Mouse (Mus musculus) ES-E14 (cell line): ENCODE measurements at regions not wholly inside any gene's neighbourhood (a gene's known extent, or its start where the extent isn't known, plus 50 kb on each side); places are given as distances from the start of the nearest gene placed in this dataset.

Experiments used
- DNase-seq: peaks from one replicate; pipeline ENCODE4 v3.0.0-alpha.2; 2013; ENCODE audit warnings: low read depth, low spot score
- H3K27ac ChIP-seq: 2 replicates; pipeline ENCODE4 v1.5.1; 2012; ENCODE audit warnings: low read depth, mild to moderate bottlenecking, low read length, moderate library complexity, mixed read lengths; ENCODE audit not compliant: poor library complexity, insufficient read depth, severe bottlenecking
- H3K36me3 ChIP-seq: 2 replicates; pipeline ENCODE4 v1.6.1; 2012; ENCODE audit warnings: mild to moderate bottlenecking, low read length, moderate library complexity, mixed read lengths; ENCODE audit not compliant: control insufficient read depth, poor library complexity, insufficient read depth, severe bottlenecking
- H3K4me1 ChIP-seq, 2 experiments: fragments of 150-350 bp in 1 of 2; sonication (generic) in 1 of 2; 2 replicates each; pipeline ENCODE4 v1.6.1; 2012; ENCODE audit warnings: low read length in 2 of 2, mild to moderate bottlenecking in 1 of 2, mixed read lengths in 1 of 2; ENCODE audit not compliant: control insufficient read depth in 2 of 2, insufficient read depth in 2 of 2, poor library complexity in 1 of 2
- H3K4me3 ChIP-seq, 2 experiments: fragments of 150-350 bp in 1 of 2; sonication (generic) in 1 of 2; 2 replicates each; pipeline ENCODE4 v1.5.1; 2012; ENCODE audit warnings: low read length in 2 of 2, low read depth in 1 of 2, mild to moderate bottlenecking in 1 of 2, mixed read lengths in 1 of 2; ENCODE audit not compliant: insufficient read depth in 1 of 2, poor library complexity in 1 of 2, severe bottlenecking in 1 of 2
- H3K9ac ChIP-seq: 2 replicates; pipeline ENCODE4 v1.6.1; 2012; ENCODE audit warnings: low read depth, mild to moderate bottlenecking, low read length, mixed read lengths; ENCODE audit not compliant: poor library complexity, insufficient read depth, severe bottlenecking
- H3K9me3 ChIP-seq: fragments of 150-350 bp; sonication (generic); 2 replicates; pipeline ENCODE4 v1.6.1; 2012; ENCODE audit warnings: low read depth, mild to moderate bottlenecking, low read length; ENCODE audit not compliant: control insufficient read depth, insufficient read depth
- CHD2 ChIP-seq: IDR thresholded peaks from 2 replicates; pipeline ENCODE4 v1.6.1; 2014; ENCODE audit warnings: mild to moderate bottlenecking, low read depth, low read length, inconsistent platforms
- HCFC1 ChIP-seq: IDR thresholded peaks from 2 replicates; pipeline ENCODE4 v1.6.1; 2012; ENCODE audit warnings: low read length, inconsistent platforms, borderline replicate concordance; ENCODE audit not compliant: insufficient read depth
- MAFK ChIP-seq: IDR thresholded peaks from 2 replicates; pipeline ENCODE4 v1.6.1; 2014; ENCODE audit warnings: mild to moderate bottlenecking, low read depth, low read length, inconsistent platforms; ENCODE audit not compliant: insufficient read depth
- ZC3H11A ChIP-seq: IDR thresholded peaks from 2 replicates; pipeline ENCODE4 v1.6.1; 2012; ENCODE audit warnings: low read depth, mild to moderate bottlenecking, inconsistent platforms, low read length, borderline replicate concordance
- ZNF384 ChIP-seq: IDR thresholded peaks from 2 replicates; pipeline ENCODE4 v1.6.1; 2012; ENCODE audit warnings: low read depth, low read length, inconsistent platforms
- in situ Hi-C, 2 experiments: fragments of 600-800 bp; cut with MboI; formaldehyde crosslinking; loops; one replicate each; pipeline ENCODE4 v1.15.1; 2025; ENCODE audit warnings: low sequenced_read_pairs in 2 of 2, inconsistent platforms in 1 of 2; ENCODE audit not compliant: unreplicated experiment in 2 of 2

DNA sequence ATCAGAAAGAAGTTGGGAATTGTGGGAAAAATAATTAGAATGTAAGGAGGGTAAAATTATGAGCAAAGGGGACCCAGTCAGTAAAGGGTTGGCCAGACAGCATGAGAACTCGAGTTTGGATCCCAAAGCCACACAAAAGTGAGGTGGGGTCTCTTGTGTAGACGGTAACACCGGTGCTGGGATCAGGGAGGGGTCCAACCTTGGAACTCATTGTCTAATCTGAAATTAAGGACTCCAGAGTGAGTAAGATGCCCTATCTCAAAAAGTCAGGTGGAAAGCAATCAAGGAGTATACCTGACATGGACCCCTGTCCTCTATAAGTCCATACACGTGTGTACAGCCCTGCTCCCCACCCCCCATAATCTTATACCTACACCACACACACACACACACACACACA lies 165.2 kb upstream of the Irf2bp2 start:
- Histone ChIP-seq H3K4me3 (no peak overlapping the region), H3K36me3 (no peaks in the 10 kb centered on the region), H3K27ac (no peak overlapping the region), H3K4me1 (peaks cover 0 to 3% of the 10 kb centered on the region in 2 experiments; a peak in 2 of 4 replicates), H3K9me3 (no peaks in the 10 kb centered on the region), H3K9ac (no peak overlapping the region)
- in situ Hi-C loops: no loop called here
- TF ChIP-seq CHD2: no peak
- no peak for TF ChIP-seq ZNF384
- no peak for TF ChIP-seq MAFK
- TF ChIP-seq ZC3H11A: no peak
- no peak for TF ChIP-seq HCFC1
- no peak for DNase-seq

DNA sequence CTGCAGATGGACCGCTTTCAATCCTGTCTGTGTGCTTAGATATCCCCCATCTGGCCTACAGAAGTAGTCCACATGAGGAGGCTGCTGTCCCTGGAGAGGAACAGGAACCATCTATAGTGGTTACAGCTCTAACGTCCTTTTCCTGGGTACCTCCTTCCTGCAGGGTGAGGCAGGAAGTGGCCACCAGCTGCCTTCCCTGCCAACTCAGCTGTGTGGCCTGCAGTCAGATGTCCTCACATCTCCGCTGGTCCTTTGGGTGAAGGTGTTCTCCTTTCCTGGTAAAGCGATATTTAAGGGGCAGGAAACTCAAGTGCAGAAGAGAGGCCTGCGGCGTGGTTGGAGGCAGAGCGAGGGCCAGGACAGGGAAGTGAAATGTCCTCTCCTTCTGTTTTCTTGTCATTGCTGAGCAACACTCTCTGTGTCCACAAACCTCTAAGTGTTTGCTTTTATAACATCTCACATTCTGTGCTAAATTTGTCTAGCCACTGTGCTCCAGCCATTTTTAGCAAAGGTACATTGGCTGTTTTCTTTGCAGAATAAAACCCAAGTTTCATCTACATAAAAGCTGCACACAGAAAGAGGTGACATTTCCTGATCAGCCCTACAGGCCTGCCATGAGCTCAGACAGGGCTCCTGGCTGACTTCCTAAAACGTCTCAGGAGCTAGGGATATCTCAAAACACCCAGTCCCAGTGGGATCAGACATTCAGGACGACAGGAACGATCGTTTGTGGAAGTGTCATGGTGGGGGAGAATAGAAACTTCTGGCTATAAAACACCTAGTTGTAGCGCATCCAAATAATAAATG lies 164.4 kb upstream of the Irf2bp2 start:
- no peak for TF ChIP-seq ZNF384
- TF ChIP-seq ZC3H11A: no peak
- no peak for TF ChIP-seq CHD2
- no peak for TF ChIP-seq HCFC1
- TF ChIP-seq MAFK: no peak
- no peak overlapping the region for H3K4me3 ChIP-seq
- H3K27ac ChIP-seq: no peak overlapping the region
- no peak overlapping the region for H3K9ac ChIP-seq
- no peak for DNase-seq
- in situ Hi-C loops: no loop called here
- H3K4me1 ChIP-seq: peaks cover 0 to 3% of the 10 kb centered on the region in 2 experiments; a peak in 2 of 4 replicates
- no peaks in the 10 kb centered on the region for H3K36me3 ChIP-seq
- H3K9me3 ChIP-seq: no peaks in the 10 kb centered on the region

DNA sequence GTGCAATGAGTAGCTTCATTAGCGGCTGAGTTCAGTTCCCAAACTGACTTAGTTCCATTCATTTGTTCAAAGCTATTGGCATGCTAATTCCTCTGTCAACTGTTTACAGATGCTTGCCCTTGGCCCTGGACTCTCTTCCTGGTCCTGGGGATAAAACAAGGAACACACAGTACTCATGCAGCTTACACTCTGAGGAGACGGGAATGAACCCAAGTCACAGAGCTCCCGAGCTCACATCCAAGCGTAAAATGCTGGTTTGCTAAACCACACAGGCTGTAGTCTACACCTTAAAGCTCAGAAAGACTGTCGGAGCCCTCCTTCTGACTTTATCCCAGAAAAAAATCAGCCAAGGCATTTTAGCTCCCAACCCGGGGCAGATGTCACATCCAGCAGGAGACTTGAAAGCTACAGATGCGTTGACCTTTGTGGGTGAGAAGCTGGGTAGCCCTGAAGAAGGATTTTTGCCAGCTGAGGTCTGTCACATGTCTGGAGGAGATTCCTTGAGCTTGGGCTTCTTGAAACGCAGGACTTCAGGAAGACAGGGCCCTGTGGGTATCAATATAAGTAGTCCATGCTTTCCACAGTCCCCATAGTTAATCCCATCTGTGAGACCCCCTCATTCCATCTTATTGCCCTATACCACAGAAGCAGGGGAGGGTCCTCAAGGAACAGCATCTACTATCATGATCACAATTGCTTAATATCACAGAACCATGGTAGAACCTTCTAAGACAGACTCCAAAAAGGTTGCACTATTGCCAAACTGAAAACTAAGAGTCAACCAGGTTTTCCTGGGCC lies 162.7 kb upstream of the Irf2bp2 start:
- peaks cover 0 to 3% of the 10 kb centered on the region in 2 experiments; a peak in 2 of 4 replicates for H3K4me1 ChIP-seq
- H3K9ac ChIP-seq: no peak overlapping the region
- TF ChIP-seq ZC3H11A: no peak
- no peak for TF ChIP-seq MAFK
- TF ChIP-seq HCFC1: no peak
- TF ChIP-seq CHD2: no peak
- TF ChIP-seq ZNF384: no peak
- no peak overlapping the region for H3K27ac ChIP-seq
- no peak overlapping the region for H3K4me3 ChIP-seq
- no peaks in the 10 kb centered on the region for H3K9me3 ChIP-seq
- DNase-seq: peak; percentile 22
- no peaks in the 10 kb centered on the region for H3K36me3 ChIP-seq
- in situ Hi-C loops: no loop called here

DNA sequence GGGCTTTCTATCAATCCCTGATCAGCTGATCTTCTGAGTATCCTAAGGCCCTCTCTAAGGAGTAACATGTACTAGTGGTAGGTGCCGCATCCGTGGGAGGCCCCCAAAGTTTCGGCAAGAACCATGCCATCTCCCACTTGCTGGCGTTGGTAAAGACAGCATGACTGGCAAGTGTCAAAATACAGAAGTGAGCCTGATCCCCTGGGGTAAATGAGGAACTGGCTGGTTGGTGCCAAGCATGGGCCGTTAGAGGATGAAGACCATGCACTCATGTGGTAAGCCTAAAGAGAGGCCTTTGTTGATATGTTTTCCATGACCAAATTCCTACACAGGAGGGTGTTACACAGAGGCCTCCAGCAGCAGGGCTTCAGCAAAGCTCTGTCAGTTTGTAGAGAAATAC lies 161.9 kb upstream of the Irf2bp2 start:
- H3K36me3 ChIP-seq: no peaks in the 10 kb centered on the region
- no peak for TF ChIP-seq MAFK
- no peak for TF ChIP-seq HCFC1
- no peak for TF ChIP-seq ZNF384
- no peak for TF ChIP-seq CHD2
- no peak for TF ChIP-seq ZC3H11A

More for the DNA sequence above, 161.9 kb upstream of the Irf2bp2 start:
- peaks cover 0 to 3% of the 10 kb centered on the region in 2 experiments; a peak in 2 of 4 replicates for H3K4me1 ChIP-seq
- no peak overlapping the region for H3K27ac ChIP-seq
- no peak overlapping the region for H3K9ac ChIP-seq
- in situ Hi-C loops: no loop called here
- DNase-seq: no peak
- H3K9me3 ChIP-seq: no peaks in the 10 kb centered on the region
- H3K4me3 ChIP-seq: no peak overlapping the region
